Mouse (Mus musculus): ENCODE results near the gene Sumo1. TPM values are rescaled to one million over a fixed set of nuclear protein-coding genes. Genes with fewer than 3 reads are reported as not detected.
"Not testable (repeated sequence)": the region's sequence is repeated elsewhere in the genome, so short reads cannot be mapped to it uniquely, and the experiment has no call there.

Gene Sumo1
- total and polyA plus RNA-seq, 3 experiments, result 122 to 505 (median 296) TPM

- no peak for DNase-seq (ENCODE audit: extremely low read depth)
- Histone ChIP-seq H3K27me3 (replicated peaks) (no peaks in the 10 kb centered on the region), H3K4me3 (replicated peaks in 1 of 3; ENCODE audit: low read depth in 2 of 3, low read length in 2 of 3, poor library complexity in 1 of 3) (no peak overlapping the region), H3K36me3 (replicated peaks in 1 of 2; ENCODE audit: control insufficient read depth in 1 of 2, insufficient read depth in 1 of 2, low read length in 1 of 2) (peaks cover 29 to 76% of the 10 kb centered on the region in 2 experiments), H3K9me3 (replicated peaks; ENCODE audit: low read length) (no peaks in the 10 kb centered on the region), H3K79me2 (replicated peaks; ENCODE audit: control insufficient read depth, extremely low read depth, insufficient read depth, poor library complexity, severe bottlenecking) (peaks cover 24% of the 10 kb centered on the region), H3K4me1 (ENCODE audit: control insufficient read depth in 1 of 2, insufficient read depth in 2 of 2) (no peaks in the 10 kb centered on the region), H3K27ac (ENCODE audit: insufficient read depth, low read depth) (no peak overlapping the region), H3K9ac (ENCODE audit: insufficient read depth, low read depth) (no peak overlapping the region), H3K4me2 (ENCODE audit: insufficient read depth, low read depth, poor library complexity, severe bottlenecking) (no peak overlapping the region)
- dilution Hi-C loops (cut with MboI; ENCODE audit: extremely low pct_ligation_motif_present, extremely low pct_unique_long_range_greater_than_20kb, low sequenced_read_pairs), result no loop called here
- TF ChIP-seq CTCF (conservative IDR thresholded peaks at IDR 0.05 in 1 of 2, IDR thresholded peaks at IDR 0.05 in 1 of 2; ENCODE audit: low read depth in 2 of 2, low read length in 2 of 2) (0 out of 4 replicates have a peak, but pooled peaks of 1 of the 2 experiments have one; percentile 5), ELF1 (IDR thresholded peaks at IDR 0.05; ENCODE audit: low read depth, low read length) (no peak), PAX5 (IDR thresholded peaks at IDR 0.05; ENCODE audit: low read length) (no peak), USF2 (conservative IDR thresholded peaks at IDR 0.05; ENCODE audit: low read depth, low read length) (no peak)
- in situ Hi-C loops (cut with MboI; ENCODE audit: low pct_ligation_motif_present, low pct_unique_long_range_greater_than_20kb, low sequenced_read_pairs), result no loop called here
These were observed 19.3 kb downstream of the Sumo1 start for GRCm38 (mm10) chr1:59651201-59651819.

GRCm38 (mm10) chr1:59646502-59646901, 24.1 kb downstream of the Sumo1 start:
- H3K27me3 ChIP-seq (replicated peaks); H3K4me1 ChIP-seq (ENCODE audit: control insufficient read depth in 1 of 2, insufficient read depth in 2 of 2); H3K9me3 ChIP-seq (replicated peaks; ENCODE audit: low read length); dilution Hi-C loops (cut with MboI; ENCODE audit: extremely low pct_ligation_motif_present, extremely low pct_unique_long_range_greater_than_20kb, low sequenced_read_pairs); H3K27ac ChIP-seq (ENCODE audit: insufficient read depth, low read depth); H3K79me2 ChIP-seq (replicated peaks; ENCODE audit: control insufficient read depth, extremely low read depth, insufficient read depth, poor library complexity, severe bottlenecking); H3K9ac ChIP-seq (ENCODE audit: insufficient read depth, low read depth); DNase-seq (ENCODE audit: extremely low read depth); H3K4me3 ChIP-seq (replicated peaks in 1 of 3; ENCODE audit: low read depth in 2 of 3, low read length in 2 of 3, poor library complexity in 1 of 3); in situ Hi-C loops (cut with MboI; ENCODE audit: low pct_ligation_motif_present, low pct_unique_long_range_greater_than_20kb, low sequenced_read_pairs); H3K4me2 ChIP-seq (ENCODE audit: insufficient read depth, low read depth, poor library complexity, severe bottlenecking): not testable (repeated sequence)
- H3K36me3 ChIP-seq (replicated peaks in 1 of 2; ENCODE audit: control insufficient read depth in 1 of 2, insufficient read depth in 1 of 2, low read length in 1 of 2), result peaks cover 22 to 62% of the 10 kb centered on the region in 2 experiments
- 0 out of 2 replicates have a peak, but pooled peaks have one; percentile 14 for TF ChIP-seq MAFK (IDR thresholded peaks at IDR 0.05; ENCODE audit: insufficient replicate concordance, low read length)

GRCm38 (mm10) chr1:59642488-59642887, 28.1 kb downstream of the Sumo1 start:
- Histone ChIP-seq H3K79me2 (replicated peaks; ENCODE audit: control insufficient read depth, extremely low read depth, insufficient read depth, poor library complexity, severe bottlenecking) (no peaks in the 10 kb centered on the region), H3K36me3 (replicated peaks in 1 of 2; ENCODE audit: control insufficient read depth in 1 of 2, insufficient read depth in 1 of 2, low read length in 1 of 2) (peaks cover 10 to 56% of the 10 kb centered on the region in 2 experiments), H3K4me2 (ENCODE audit: insufficient read depth, low read depth, poor library complexity, severe bottlenecking) (no peak overlapping the region), H3K9ac (ENCODE audit: insufficient read depth, low read depth) (no peak overlapping the region), H3K4me3 (replicated peaks in 1 of 3; ENCODE audit: low read depth in 2 of 3, low read length in 2 of 3, poor library complexity in 1 of 3) (no peak overlapping the region), H3K4me1 (ENCODE audit: control insufficient read depth in 1 of 2, insufficient read depth in 2 of 2) (no peaks in the 10 kb centered on the region), H3K27me3 (replicated peaks) (no peaks in the 10 kb centered on the region), H3K27ac (ENCODE audit: insufficient read depth, low read depth) (no peak overlapping the region), H3K9me3 (replicated peaks; ENCODE audit: low read length) (no peaks in the 10 kb centered on the region)
- no peak for TF ChIP-seq E2F4 (IDR thresholded peaks at IDR 0.05; ENCODE audit: insufficient replicate concordance, low read depth, low read length)
- no peak for TF ChIP-seq MAFK (IDR thresholded peaks at IDR 0.05; ENCODE audit: insufficient replicate concordance, low read length)
- TF ChIP-seq CTCF (conservative IDR thresholded peaks at IDR 0.05 in 1 of 2, IDR thresholded peaks at IDR 0.05 in 1 of 2; ENCODE audit: low read depth in 2 of 2, low read length in 2 of 2), result no peak
- no peak for TF ChIP-seq JUND (conservative IDR thresholded peaks at IDR 0.05; ENCODE audit: low read depth, low read length)
- no peak for TF ChIP-seq USF1 (IDR thresholded peaks at IDR 0.05; ENCODE audit: low read depth, low read length)
- TF ChIP-seq CHD1 (IDR thresholded peaks at IDR 0.05; ENCODE audit: low read depth, low read length), result no peak
- TF ChIP-seq RAD21 (IDR thresholded peaks at IDR 0.05; ENCODE audit: low read depth, low read length), result no peak
- TF ChIP-seq SIN3A (IDR thresholded peaks at IDR 0.05; ENCODE audit: low read length), result no peak
- TF ChIP-seq MAX (IDR thresholded peaks at IDR 0.05; ENCODE audit: low read length), result no peak
- no peak for TF ChIP-seq KAT2A (IDR thresholded peaks at IDR 0.05; ENCODE audit: insufficient replicate concordance, low read length)
- no peak for TF ChIP-seq SMC3 (IDR thresholded peaks at IDR 0.05; ENCODE audit: low read depth, low read length)
- TF ChIP-seq JUN (IDR thresholded peaks at IDR 0.05; ENCODE audit: insufficient read depth, low read depth, low read length), result no peak
- TF ChIP-seq MYC (IDR thresholded peaks at IDR 0.05; ENCODE audit: low read depth, low read length), result no peak
- TF ChIP-seq RCOR1 (conservative IDR thresholded peaks at IDR 0.05; ENCODE audit: low read depth, low read length), result no peak
- TF ChIP-seq ZMIZ1 (IDR thresholded peaks at IDR 0.05; ENCODE audit: low read depth, low read length), result no peak
- no peak for TF ChIP-seq BHLHE40 (IDR thresholded peaks at IDR 0.05; ENCODE audit: low read depth, low read length)
- TF ChIP-seq MEF2A (IDR thresholded peaks at IDR 0.05; ENCODE audit: borderline replicate concordance, low read depth, low read length), result no peak
- TF ChIP-seq POLR2AphosphoS2 (IDR thresholded peaks at IDR 0.05; ENCODE audit: low read depth, low read length), result no peak
- TF ChIP-seq MXI1 (IDR thresholded peaks at IDR 0.05; ENCODE audit: low read depth, low read length), result no peak
- no peak for TF ChIP-seq TCF12 (IDR thresholded peaks at IDR 0.05; ENCODE audit: low read depth, low read length)
- in situ Hi-C loops (cut with MboI; ENCODE audit: low pct_ligation_motif_present, low pct_unique_long_range_greater_than_20kb, low sequenced_read_pairs), result no loop called here
- no peak for DNase-seq (ENCODE audit: extremely low read depth)
- dilution Hi-C loops (cut with MboI; ENCODE audit: extremely low pct_ligation_motif_present, extremely low pct_unique_long_range_greater_than_20kb, low sequenced_read_pairs), result no loop called here
